Mouse (Mus musculus) 3134 (cell line): ENCODE results near the gene Myo18a.

ENCODE experiments used
- DNase-seq: peaks from one replicate; pipeline ENCODE4 v3.0.0-alpha.2; 2011; ENCODE audit warnings: low spot score; ENCODE audit not compliant: insufficient read length; ENCODE audit errors: extremely low read depth

The Myo18a gene

GRCm38 (mm10) chr11:77830875-77831274 lies 67.8 kb downstream of the Myo18a start:
- no peak for DNase-seq

GRCm38 (mm10) chr11:77832541-77832940 lies 69.5 kb downstream of the Myo18a start:
- DNase-seq, result no peak

- no peak for DNase-seq
Observed at GRCm38 (mm10) chr11:77835109-77835508, 72.1 kb downstream of the Myo18a start.

GRCm38 (mm10) chr11:77836290-77836689 lies 73.2 kb downstream of the Myo18a start:
- no peak for DNase-seq

GRCm38 (mm10) chr11:77836751-77837150 lies 73.7 kb downstream of the Myo18a start:
- peak; percentile 39 for DNase-seq

- no peak for DNase-seq
Observed at GRCm38 (mm10) chr11:77837856-77838255, 74.8 kb downstream of the Myo18a start.

- no peak for DNase-seq
Observed at GRCm38 (mm10) chr11:77840523-77841245, 77.6 kb downstream of the Myo18a start.

GRCm38 (mm10) chr11:77843068-77843905 lies 80.2 kb downstream of the Myo18a start:
- no peak for DNase-seq

GRCm38 (mm10) chr11:77843906-77844200 lies 80.8 kb downstream of the Myo18a start:
- DNase-seq, result no peak

- no peak for DNase-seq
Observed at GRCm38 (mm10) chr11:77847599-77848128, 84.6 kb downstream of the Myo18a start.

GRCm38 (mm10) chr11:77848131-77848530 lies 85.1 kb downstream of the Myo18a start:
- DNase-seq, result no peak

- no peak for DNase-seq
Observed at GRCm38 (mm10) chr11:77849151-77849550, 86.1 kb downstream of the Myo18a start.

GRCm38 (mm10) chr11:77850401-77851244 lies 87.6 kb downstream of the Myo18a start:
- no peak for DNase-seq

GRCm38 (mm10) chr11:77851483-77852010 lies 88.5 kb downstream of the Myo18a start:
- DNase-seq, result no peak

GRCm38 (mm10) chr11:77852195-77852594 lies 89.1 kb downstream of the Myo18a start:
- no peak for DNase-seq

GRCm38 (mm10) chr11:77852941-77853668 lies 90.1 kb downstream of the Myo18a start:
- DNase-seq, result no peak

GRCm38 (mm10) chr11:77854641-77855040 lies 91.6 kb downstream of the Myo18a start:
- no peak for DNase-seq

GRCm38 (mm10) chr11:77855396-77855795 lies 92.3 kb downstream of the Myo18a start:
- DNase-seq, result no peak

- DNase-seq, result no peak
Observed at GRCm38 (mm10) chr11:77857089-77857488, 94.0 kb downstream of the Myo18a start.

- no peak for DNase-seq
Observed at GRCm38 (mm10) chr11:77858589-77858988, 95.5 kb downstream of the Myo18a start.
